7 mouse cellular contexts compared by ENCODE assay signal in the genomic region with DNA sequence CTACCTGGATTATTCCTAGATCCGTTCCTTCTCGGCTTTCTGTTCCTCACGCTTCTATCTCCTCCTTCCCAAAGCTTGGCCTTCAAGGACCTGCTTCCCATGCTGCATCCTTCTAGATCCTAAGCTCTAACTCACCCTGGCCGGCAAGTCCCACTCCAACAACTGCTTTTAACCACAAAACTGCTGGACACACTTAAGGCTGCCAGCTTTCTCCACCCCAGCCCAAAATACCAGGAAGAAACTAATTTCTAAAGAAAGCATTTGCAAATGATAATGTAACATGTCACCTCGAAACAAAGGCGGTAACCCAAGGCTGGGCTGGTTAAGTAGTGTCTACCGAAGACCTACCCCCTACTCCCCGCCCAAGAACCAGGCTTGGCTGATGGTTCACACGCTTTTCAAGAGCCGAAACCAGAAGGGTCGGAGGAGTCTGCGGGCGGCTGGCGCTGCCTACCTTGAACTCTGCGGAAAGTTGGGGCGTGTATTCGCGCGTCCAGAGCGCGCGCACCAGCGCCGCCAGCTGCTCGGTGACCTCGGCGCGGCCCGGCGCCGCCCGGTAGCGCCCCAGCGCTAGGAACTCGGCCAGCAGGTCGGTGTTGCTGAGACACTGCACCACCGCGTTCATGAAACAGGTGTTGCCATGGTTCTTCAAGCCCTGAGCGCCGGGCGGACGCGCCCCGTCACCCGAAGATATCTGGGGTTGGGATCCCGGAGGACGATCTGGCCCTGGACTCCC. TPM values are rescaled to one million over a fixed set of nuclear protein-coding genes. Genes with fewer than 3 reads are reported as not detected.
DNase-seq lines count a peak whose midpoint lies in the region; ATAC-seq and TF ChIP-seq lines count a peak whose summit lies in the region.

No protein-coding gene starts in this region.

- peak overlapping the region; percentile 60 for H3K9ac ChIP-seq in hindbrain, postnatal 0 days (replicated peaks; ENCODE audit: low read length)
- peak overlapping the region; percentile 57 for H3K9ac ChIP-seq in limb, embryonic 14.5 days (ENCODE audit: low read depth, low read length, severe bottlenecking)
- peak overlapping the region; percentile 63 for H3K9ac ChIP-seq in midbrain, embryonic 14.5 days (replicated peaks; ENCODE audit: low read length)

- peak overlapping the region; percentile 46 for H3K27ac ChIP-seq in brown adipose tissue, adult 24 weeks (replicated peaks; ENCODE audit: low read depth, low read length)
- H3K27ac ChIP-seq in hindbrain, postnatal 0 days = no peak overlapping the region
- H3K27ac ChIP-seq in limb, embryonic 14.5 days (replicated peaks; ENCODE audit: low read depth, low read length) = no peak overlapping the region
- no peak overlapping the region for H3K27ac ChIP-seq in midbrain, embryonic 14.5 days (replicated peaks; ENCODE audit: low read depth, low read length)

- WGBS in hindbrain, postnatal 0 days = 3% methylated on average over 47 of the region's 47 CpGs
- 1% methylated on average over 47 of the region's 47 CpGs for WGBS in limb, embryonic 14.5 days
- 2% methylated on average over 47 of the region's 47 CpGs for WGBS in midbrain, embryonic 14.5 days

- peak overlapping the region; percentile 68 for H3K4me3 ChIP-seq in brown adipose tissue, adult 24 weeks (ENCODE audit: insufficient read depth, low read depth, low read length)
- peak overlapping the region; percentile 57 for H3K4me3 ChIP-seq in hindbrain, postnatal 0 days (ENCODE audit: low read length)
- H3K4me3 ChIP-seq in limb, embryonic 14.5 days (replicated peaks; ENCODE audit: low read length) = peak overlapping the region; percentile 68
- H3K4me3 ChIP-seq in midbrain, embryonic 14.5 days (replicated peaks; ENCODE audit: low read depth, low read length) = peak overlapping the region; percentile 66

- no peaks in the 10 kb centered on the region for H3K9me3 ChIP-seq in hindbrain, postnatal 0 days (ENCODE audit: low read length)
- H3K9me3 ChIP-seq in limb, embryonic 14.5 days (ENCODE audit: control insufficient read depth, low read length) = no peaks in the 10 kb centered on the region
- H3K9me3 ChIP-seq in midbrain, embryonic 14.5 days (ENCODE audit: control insufficient read depth, low read length) = no peaks in the 10 kb centered on the region

- TF ChIP-seq POLR2A in limb, embryonic 14.5 days (IDR thresholded peaks at IDR 0.05; ENCODE audit: borderline replicate concordance, extremely low read depth, insufficient read depth, insufficient read length) = no peak

- peak overlapping the region; percentile 98 for H3K4me2 ChIP-seq in hindbrain, postnatal 0 days (ENCODE audit: low read depth, low read length)
- peak overlapping the region; percentile 100 for H3K4me2 ChIP-seq in limb, embryonic 14.5 days (replicated peaks; ENCODE audit: low read depth, low read length, severe bottlenecking)
- peak overlapping the region; percentile 100 for H3K4me2 ChIP-seq in midbrain, embryonic 14.5 days (ENCODE audit: low read length)

- H3K36me3 ChIP-seq in hindbrain, postnatal 0 days (ENCODE audit: insufficient read depth, low read length) = no peaks in the 10 kb centered on the region
- H3K36me3 ChIP-seq in limb, embryonic 14.5 days (ENCODE audit: control insufficient read depth, insufficient read depth, low read length) = no peaks in the 10 kb centered on the region
- H3K36me3 ChIP-seq in midbrain, embryonic 14.5 days (ENCODE audit: control insufficient read depth, insufficient read depth, low read length) = no peaks in the 10 kb centered on the region

- peak; percentile 49; the same call in 1 of the 2 replicates for ATAC-seq in hindbrain, postnatal 0 days
- ATAC-seq in limb, embryonic 14.5 days (ENCODE audit: low FRiP score, low read depth) = peak; percentile 53; the same call in 1 of the 2 replicates
- no peak for ATAC-seq in midbrain, embryonic 14.5 days (ENCODE audit: low FRiP score, low TSS enrichment)

- peaks cover 2% of the 10 kb centered on the region; the same call in 1 of the 2 replicates for H3K4me1 ChIP-seq in brown adipose tissue, adult 24 weeks (ENCODE audit: control insufficient read depth, insufficient read depth, insufficient read length, low read length)
- no peaks in the 10 kb centered on the region for H3K4me1 ChIP-seq in hindbrain, postnatal 0 days (ENCODE audit: insufficient read depth, low read length)
- peaks cover 2% of the 10 kb centered on the region; the same call in 1 of the 2 replicates for H3K4me1 ChIP-seq in limb, embryonic 14.5 days (ENCODE audit: control insufficient read depth, insufficient read depth, low read length)
- peaks cover 10% of the 10 kb centered on the region; the same call in 1 of the 2 replicates for H3K4me1 ChIP-seq in midbrain, embryonic 14.5 days (ENCODE audit: control insufficient read depth, insufficient read depth, low read length)

- peaks cover 8% of the 10 kb centered on the region; the same call in 1 of the 2 replicates for H3K27me3 ChIP-seq in hindbrain, postnatal 0 days (ENCODE audit: insufficient read depth, low read length)
- peaks cover 20% of the 10 kb centered on the region for H3K27me3 ChIP-seq in limb, embryonic 14.5 days (ENCODE audit: control insufficient read depth, insufficient read depth, low read length)
- H3K27me3 ChIP-seq in midbrain, embryonic 14.5 days (ENCODE audit: control insufficient read depth, insufficient read depth, low read length) = peaks cover 24% of the 10 kb centered on the region

- TF ChIP-seq CTCF in hindbrain, postnatal 0 days (IDR thresholded peaks at IDR 0.05; ENCODE audit: low read depth) = no peak

- DNase-seq in WW6 (ENCODE audit: low read depth, low spot score) = peak; percentile 57
- DNase-seq in gastrocnemius, postnatal 10 days = peak; percentile 45
- DNase-seq in hindbrain, postnatal 0 days (ENCODE audit: low spot score) = peak; percentile 47
- DNase-seq in limb, embryonic 14.5 days (ENCODE audit: low spot score) = no peak
- peak; percentile 55 for DNase-seq in midbrain, embryonic 14.5 days
- DNase-seq in thymus, postnatal 0 days (ENCODE audit: low spot score) = peak; percentile 7

RNA-seq across cellular contexts. Expression of a gene that starts 0.7 kb away (rescaled TPM):
- polyA plus RNA-seq in brown adipose tissue, adult 24 weeks (2012; ENCODE audit: insufficient read depth, insufficient read length, missing spikeins) = 0.32 and 0.96 TPM in 2 replicates
- 1 to 10 TPM; 1.1 to 1.7 TPM for total RNA-seq in gastrocnemius, postnatal 10 days (2021)
- 0.94 and 1.6 TPM in 2 replicates for total RNA-seq in hindbrain, postnatal 0 days (2014; rRNA removed)
- 0.37 and 0.68 TPM in 2 replicates for polyA plus RNA-seq in hindbrain, postnatal 0 days (2015; fragmentation: Nextera tagmentation; extraction: Ambion mirVana)
- 1.9 and 2.0 TPM in 2 replicates for polyA plus RNA-seq in limb, embryonic 14.5 days (2012; rRNA removed)
- polyA plus RNA-seq in limb, embryonic 14.5 days (2014; fragmentation: Nextera tagmentation; extraction: Ambion mirVana) = 1.7 and 1.8 TPM in 2 replicates
- 0.21 and 0.27 TPM in 2 replicates for polyA plus RNA-seq in midbrain, embryonic 14.5 days (2014; fragmentation: Nextera tagmentation; extraction: Ambion mirVana)
- 0.06 and 0.20 TPM in 2 replicates for polyA plus RNA-seq in thymus, postnatal 0 days (2015; fragmentation: Nextera tagmentation; extraction: Ambion mirVana)

RNA-seq across cellular contexts. Expression of a gene that starts 44.2 kb away (rescaled TPM):
- not detected in 2 replicates for polyA plus RNA-seq in brown adipose tissue, adult 24 weeks (2012; ENCODE audit: insufficient read depth, insufficient read length, missing spikeins)
- total RNA-seq in gastrocnemius, postnatal 10 days (2021) = 1 to 10 TPM; 6.6 to 7.0 TPM
- total RNA-seq in hindbrain, postnatal 0 days (2014; rRNA removed) = 1.6 and 3.3 TPM in 2 replicates
- polyA plus RNA-seq in hindbrain, postnatal 0 days (2015; fragmentation: Nextera tagmentation; extraction: Ambion mirVana) = 4.6 and 5.5 TPM in 2 replicates
- polyA plus RNA-seq in limb, embryonic 14.5 days (2012; rRNA removed) = 1.3 and 1.5 TPM in 2 replicates
- polyA plus RNA-seq in limb, embryonic 14.5 days (2014; fragmentation: Nextera tagmentation; extraction: Ambion mirVana) = 0.97 and 1.0 TPM in 2 replicates
- 2.0 and 2.2 TPM in 2 replicates for polyA plus RNA-seq in midbrain, embryonic 14.5 days (2014; fragmentation: Nextera tagmentation; extraction: Ambion mirVana)
- 0.62 and 0.69 TPM in 2 replicates for polyA plus RNA-seq in thymus, postnatal 0 days (2015; fragmentation: Nextera tagmentation; extraction: Ambion mirVana)

RNA-seq across cellular contexts. Expression of a gene that starts 44.7 kb away (rescaled TPM):
- polyA plus RNA-seq in brown adipose tissue, adult 24 weeks (2012; ENCODE audit: insufficient read depth, insufficient read length, missing spikeins) = 48.8 and 60.8 TPM in 2 replicates
- 10 to 100 TPM; 24.6 to 27.5 TPM for total RNA-seq in gastrocnemius, postnatal 10 days (2021)
- 9.2 and 10.8 TPM in 2 replicates for total RNA-seq in hindbrain, postnatal 0 days (2014; rRNA removed)
- polyA plus RNA-seq in hindbrain, postnatal 0 days (2015; fragmentation: Nextera tagmentation; extraction: Ambion mirVana) = 62.5 and 65.8 TPM in 2 replicates
- 14.6 and 23.3 TPM in 2 replicates for polyA plus RNA-seq in limb, embryonic 14.5 days (2012; rRNA removed)
- 62.1 and 65.3 TPM in 2 replicates for polyA plus RNA-seq in limb, embryonic 14.5 days (2014; fragmentation: Nextera tagmentation; extraction: Ambion mirVana)
- polyA plus RNA-seq in midbrain, embryonic 14.5 days (2014; fragmentation: Nextera tagmentation; extraction: Ambion mirVana) = 64.2 and 66.3 TPM in 2 replicates
- polyA plus RNA-seq in thymus, postnatal 0 days (2015; fragmentation: Nextera tagmentation; extraction: Ambion mirVana) = 79.6 and 83.2 TPM in 2 replicates
